Mouse (Mus musculus) heart, embryonic 11.5 days (tissue): ENCODE data around the gene Car10. TPM values are rescaled to one million over a fixed set of nuclear protein-coding genes. Genes with fewer than 3 reads are reported as not detected.

Experiments
- ATAC-seq: fragments of 200-750 bp; cut with Nextera tagmentation; replicated peaks from 2 replicates; pipeline ENCODE4 v1.8.0; 2017; ENCODE audit warnings: moderate library complexity; ENCODE audit not compliant: insufficient number of reproducible peaks, low FRiP score, low TSS enrichment
- H3K27ac ChIP-seq: fragments of 300-500 bp; sonication (generic); 2 replicates; pipeline ENCODE4 v1.5.1; 2014; ENCODE audit warnings: mild to moderate bottlenecking, low read depth, low read length
- H3K27me3 ChIP-seq: fragments of 300-500 bp; sonication (generic); 2 replicates; pipeline ENCODE4 v1.6.1; 2014; ENCODE audit warnings: mild to moderate bottlenecking, low read length, mixed read lengths; ENCODE audit not compliant: control insufficient read depth, insufficient read depth
- H3K36me3 ChIP-seq: fragments of 300-500 bp; sonication (generic); 2 replicates; pipeline ENCODE4 v1.6.1; 2014; ENCODE audit warnings: mild to moderate bottlenecking, low read length, moderate library complexity, mixed read lengths; ENCODE audit not compliant: control insufficient read depth, insufficient read depth
- H3K4me1 ChIP-seq: fragments of 300-500 bp; sonication (generic); 2 replicates; pipeline ENCODE4 v1.6.1; 2014; ENCODE audit warnings: low read length; ENCODE audit not compliant: control insufficient read depth, insufficient read depth
- H3K4me2 ChIP-seq: fragments of 300-500 bp; sonication (generic); 2 replicates; pipeline ENCODE4 v1.6.1; 2014; ENCODE audit warnings: mild to moderate bottlenecking, moderate library complexity
- H3K4me3 ChIP-seq: fragments of 300-500 bp; sonication (generic); 2 replicates; pipeline ENCODE4 v1.5.1; 2014; ENCODE audit warnings: low read depth, low read length
- H3K9ac ChIP-seq: fragments of 300-500 bp; sonication (generic); 2 replicates; pipeline ENCODE4 v1.6.1; 2014; ENCODE audit warnings: mild to moderate bottlenecking, low read depth, low read length, moderate library complexity
- H3K9me3 ChIP-seq: fragments of 300-500 bp; sonication (generic); replicated peaks from 2 replicates; pipeline ENCODE4 v1.6.1; 2016; ENCODE audit warnings: low read length; ENCODE audit not compliant: control insufficient read depth
- WGBS: fragments of 180-500 bp; shearing (Covaris S2); extraction: QIAGEN DNeasy Blood & Tissue Kit; methylation state at CpG from one replicate; pipeline ENCODE4 v1.1.7; 2014; ENCODE audit not compliant: insufficient replicate concordance; 5-methylcytosine and 5-hydroxymethylcytosine counted together
- polyA plus RNA-seq: library from polyadenylated mRNA; unstranded; fragments of >200 nt; fragmentation: Nextera tagmentation; extraction: Ambion mirVana; gene quantifications from 2 replicates; pipeline ENCODE4 v1.2.1, GENCODE M21; 2014

Gene Car10
- polyA plus RNA-seq, 1 experiment from 2014 or later, result 0.44 TPM

- no peak overlapping the region for H3K4me3 ChIP-seq
- no peak for ATAC-seq
- no peaks in the 10 kb centered on the region for H3K27me3 ChIP-seq
- H3K9ac ChIP-seq, result no peak overlapping the region
- WGBS, result 71% methylated on average over 1 of the region's 1 CpGs
- no peak overlapping the region for H3K27ac ChIP-seq
- no peaks in the 10 kb centered on the region for H3K36me3 ChIP-seq
- no peaks in the 10 kb centered on the region for H3K4me1 ChIP-seq
- H3K9me3 ChIP-seq, result no peaks in the 10 kb centered on the region
- H3K4me2 ChIP-seq, result no peak overlapping the region
Observed at GRCm38 (mm10) chr11:93293661-93294060, 195.8 kb downstream of the Car10 start.

DNA sequence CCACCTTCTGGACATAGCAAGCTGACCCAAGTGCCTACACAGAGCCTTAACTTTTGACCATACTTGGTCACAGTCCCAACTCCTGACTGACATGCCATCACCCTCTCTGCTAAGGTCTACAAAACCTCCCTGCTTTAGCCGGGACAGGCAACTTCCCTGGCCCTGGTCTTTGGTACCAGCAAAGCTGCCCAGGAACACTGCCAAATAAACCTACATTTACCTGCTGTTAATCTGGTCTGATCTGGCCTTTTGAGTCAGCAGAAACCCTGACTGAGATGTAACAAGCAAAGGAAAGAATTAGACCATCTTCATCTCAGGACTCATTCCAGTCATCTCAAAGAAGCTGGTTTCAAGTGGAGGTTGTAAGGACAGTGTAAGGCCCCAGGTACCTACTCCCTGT is 212.2 kb downstream of the Car10 start:
- Histone ChIP-seq H3K27me3 (no peaks in the 10 kb centered on the region), H3K36me3 (no peaks in the 10 kb centered on the region), H3K27ac (no peak overlapping the region), H3K4me3 (no peak overlapping the region), H3K9me3 (no peaks in the 10 kb centered on the region), H3K4me1 (no peaks in the 10 kb centered on the region), H3K9ac (no peak overlapping the region), H3K4me2 (no peak overlapping the region)
- no peak for ATAC-seq
- 77% methylated on average over 1 of the region's 1 CpGs for WGBS

DNA sequence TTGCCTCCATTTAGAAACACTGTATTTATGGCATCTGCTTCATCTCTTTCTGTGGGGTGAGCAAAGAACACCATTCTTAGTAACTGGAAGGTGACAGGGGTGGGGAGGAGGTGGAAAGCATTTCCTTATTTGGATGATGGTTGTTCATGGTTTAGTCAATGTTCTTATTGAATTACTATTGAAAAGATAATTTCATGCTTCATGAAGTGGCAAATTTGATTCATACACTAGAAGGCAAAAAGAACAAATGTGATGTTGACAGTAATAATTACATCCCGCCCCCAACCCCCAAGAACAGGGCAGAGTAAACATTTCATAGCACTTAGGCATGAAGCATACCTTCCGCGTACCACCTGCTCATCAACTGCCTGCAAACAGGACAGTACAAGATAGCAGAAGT is 239.9 kb downstream of the Car10 start:
- no peaks in the 10 kb centered on the region for H3K9me3 ChIP-seq
- H3K4me1 ChIP-seq, result no peaks in the 10 kb centered on the region
- 84% methylated on average over 3 of the region's 3 CpGs for WGBS
- no peaks in the 10 kb centered on the region for H3K27me3 ChIP-seq
- no peak overlapping the region for H3K27ac ChIP-seq
- no peak for ATAC-seq
- no peak overlapping the region for H3K4me2 ChIP-seq
- H3K36me3 ChIP-seq, result no peaks in the 10 kb centered on the region
- H3K4me3 ChIP-seq, result no peak overlapping the region
- H3K9ac ChIP-seq, result no peak overlapping the region

DNA sequence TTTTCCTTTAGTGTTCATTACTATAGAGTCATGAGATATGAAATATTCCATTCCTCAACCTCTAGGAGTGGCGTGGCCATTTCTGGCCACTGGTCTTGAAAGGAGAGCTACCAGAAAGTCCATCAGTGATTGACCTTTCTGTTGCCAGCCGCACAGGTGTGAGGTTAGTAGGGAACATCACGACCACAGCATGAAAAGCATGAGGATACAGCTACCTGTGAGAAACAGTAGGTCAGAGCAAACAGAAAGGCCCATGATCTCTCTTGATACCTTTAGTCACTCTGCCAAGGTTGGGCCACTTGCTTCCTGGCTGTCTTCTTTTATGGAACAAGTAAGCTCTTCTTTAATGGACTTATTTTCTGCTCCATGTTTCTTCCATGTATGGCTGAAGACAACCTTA is 246.1 kb downstream of the Car10 start:
- H3K4me3 ChIP-seq, result no peak overlapping the region
- no peaks in the 10 kb centered on the region for H3K4me1 ChIP-seq
- H3K9me3 ChIP-seq, result no peaks in the 10 kb centered on the region
- H3K27me3 ChIP-seq, result no peaks in the 10 kb centered on the region
- H3K4me2 ChIP-seq, result no peak overlapping the region
- H3K36me3 ChIP-seq, result no peaks in the 10 kb centered on the region
- no peak for ATAC-seq
- no peak overlapping the region for H3K27ac ChIP-seq
- no peak overlapping the region for H3K9ac ChIP-seq
- 77% methylated on average over 3 of the region's 3 CpGs for WGBS

GRCm38 (mm10) chr11:93344869-93345268 is 247.0 kb downstream of the Car10 start:
- no peak overlapping the region for H3K4me3 ChIP-seq
- no peak overlapping the region for H3K9ac ChIP-seq
- no peak overlapping the region for H3K27ac ChIP-seq
- no peaks in the 10 kb centered on the region for H3K4me1 ChIP-seq
- no peak overlapping the region for H3K4me2 ChIP-seq
- no peaks in the 10 kb centered on the region for H3K9me3 ChIP-seq
- H3K27me3 ChIP-seq, result no peaks in the 10 kb centered on the region
- H3K36me3 ChIP-seq, result no peaks in the 10 kb centered on the region
- WGBS, result 65% methylated on average over 3 of the region's 3 CpGs
- ATAC-seq, result no peak

DNA sequence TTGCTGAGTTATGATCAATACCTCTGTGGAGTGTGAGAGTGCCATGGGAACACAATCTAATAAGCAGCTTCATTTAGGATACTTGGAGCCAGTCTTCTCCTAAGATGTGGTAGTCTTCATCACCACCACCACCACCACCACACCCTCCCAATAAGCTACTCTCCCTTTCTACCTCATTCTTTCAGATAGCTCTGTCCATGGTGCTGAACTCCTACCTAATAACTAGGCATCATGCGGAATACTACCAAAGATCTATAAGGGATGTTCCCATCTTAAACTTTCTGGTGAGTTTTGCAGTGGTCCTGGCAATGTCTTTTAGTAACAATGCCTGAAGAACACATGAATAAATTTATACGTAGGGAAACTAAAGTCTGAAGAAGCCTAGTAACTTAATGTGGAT is 263.7 kb downstream of the Car10 start:
- Histone ChIP-seq H3K9ac (no peak overlapping the region), H3K4me2 (no peak overlapping the region), H3K4me3 (no peak overlapping the region), H3K36me3 (no peaks in the 10 kb centered on the region), H3K4me1 (no peaks in the 10 kb centered on the region), H3K27ac (no peak overlapping the region), H3K27me3 (no peaks in the 10 kb centered on the region), H3K9me3 (no peaks in the 10 kb centered on the region)
- no peak for ATAC-seq
- 64% methylated on average over 2 of the region's 2 CpGs for WGBS

DNA sequence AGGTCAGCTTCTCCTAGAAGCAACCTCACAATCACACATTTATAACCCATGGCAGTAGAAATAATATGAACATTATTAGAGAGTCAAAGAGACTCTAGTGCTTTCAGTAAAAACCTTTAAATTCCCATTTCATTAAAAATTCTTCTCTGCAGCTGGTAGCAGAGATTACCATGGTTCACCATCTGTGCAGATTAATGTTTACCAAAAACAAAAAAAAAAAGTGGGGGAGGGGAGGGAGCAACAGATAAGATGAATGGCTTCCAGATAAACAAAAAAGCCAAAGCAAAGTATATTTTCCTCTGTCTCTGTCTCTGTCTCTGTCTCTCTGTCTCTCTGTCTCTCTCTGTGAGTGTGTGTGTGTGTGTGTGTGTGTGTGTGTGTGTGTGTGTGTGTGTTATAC is 266.3 kb downstream of the Car10 start:
- Histone ChIP-seq H3K27me3 (no peaks in the 10 kb centered on the region), H3K27ac (no peak overlapping the region), H3K4me2 (no peak overlapping the region), H3K4me3 (no peak overlapping the region), H3K9me3 (no peaks in the 10 kb centered on the region), H3K36me3 (no peaks in the 10 kb centered on the region), H3K4me1 (no peaks in the 10 kb centered on the region), H3K9ac (no peak overlapping the region)
- ATAC-seq, result no peak

DNA sequence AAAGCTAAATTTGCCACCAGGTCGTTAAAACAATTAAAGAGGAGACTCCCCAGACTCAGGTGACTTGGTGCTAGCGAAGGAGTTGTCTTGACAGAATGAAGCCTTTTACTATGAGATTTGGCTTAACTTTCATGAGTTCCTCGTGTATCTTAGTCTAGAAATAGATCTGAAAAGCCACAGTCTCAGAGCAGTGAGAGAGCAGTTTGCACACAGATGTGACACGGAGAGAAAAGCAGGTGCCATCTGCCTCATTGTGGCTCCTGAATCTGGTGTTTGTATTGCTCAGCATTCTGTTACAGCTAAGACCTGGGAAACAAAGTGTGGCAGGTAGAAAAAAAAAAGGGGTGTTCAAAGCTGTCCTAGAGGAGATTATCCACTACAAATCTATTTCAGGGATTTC is 269.4 kb downstream of the Car10 start:
- ATAC-seq, result no peak
- 47% methylated on average over 4 of the region's 4 CpGs for WGBS
- no peaks in the 10 kb centered on the region for H3K27me3 ChIP-seq
- H3K4me3 ChIP-seq, result no peak overlapping the region
- no peak overlapping the region for H3K27ac ChIP-seq
- no peaks in the 10 kb centered on the region for H3K36me3 ChIP-seq
- H3K9me3 ChIP-seq, result no peaks in the 10 kb centered on the region
- H3K9ac ChIP-seq, result no peak overlapping the region
- no peaks in the 10 kb centered on the region for H3K4me1 ChIP-seq
- no peak overlapping the region for H3K4me2 ChIP-seq

- no peak overlapping the region for H3K9ac ChIP-seq
- 81% methylated on average over 5 of the region's 5 CpGs for WGBS
- ATAC-seq, result no peak
Observed at GRCm38 (mm10) chr11:93367740-93368139, 269.9 kb downstream of the Car10 start.

More at GRCm38 (mm10) chr11:93367740-93368139, 269.9 kb downstream of the Car10 start:
- no peaks in the 10 kb centered on the region for H3K27me3 ChIP-seq
- no peak overlapping the region for H3K27ac ChIP-seq
- H3K4me2 ChIP-seq, result no peak overlapping the region
- no peak overlapping the region for H3K4me3 ChIP-seq
- H3K4me1 ChIP-seq, result no peaks in the 10 kb centered on the region
- no peaks in the 10 kb centered on the region for H3K9me3 ChIP-seq
- H3K36me3 ChIP-seq, result no peaks in the 10 kb centered on the region
